Comparison of ENCODE assay signal across 9 mouse cellular contexts in the genomic region with DNA sequence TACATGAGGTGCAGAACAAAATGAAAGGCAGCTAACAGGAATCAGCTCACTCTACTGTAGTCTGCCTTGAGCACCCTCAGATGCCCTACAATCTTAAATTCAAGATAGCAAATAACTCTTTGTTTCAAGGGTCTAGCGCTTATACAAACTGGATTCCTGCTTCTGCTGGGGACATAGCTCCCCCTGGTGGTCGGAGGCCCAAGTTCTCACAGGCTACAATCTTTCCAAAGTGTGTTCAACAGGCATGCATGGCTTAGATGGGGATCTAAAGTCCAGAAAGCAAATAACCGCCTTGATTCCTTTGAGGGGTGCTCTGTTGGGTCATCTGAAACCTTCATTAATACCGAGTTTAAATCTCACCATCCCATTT.
A peak's percentile ranks its signal among the peaks of the same experiment; 100 is the strongest.
DNase-seq lines count a peak whose midpoint lies in the region; ATAC-seq and TF ChIP-seq lines count a peak whose summit lies in the region.
"Had no signal": no experiment of that assay in that cellular context is flagged by ENCODE, and none has a peak within 500 bp of the region (broad histone marks: within the 10 kb centered on the region; RNA-seq: fewer than 3 reads in every experiment).

No protein-coding gene starts in this region.

- TF ChIP-seq CTCF in Patski (IDR thresholded peaks at IDR 0.05) = peak; percentile 92

- ATAC-seq in hindbrain, embryonic 14.5 days (ENCODE audit: low FRiP score) = no peak
- ATAC-seq in hindbrain, embryonic 12.5 days (ENCODE audit: low FRiP score) = no peak
- ATAC-seq in Patski = no peak

- no peak overlapping the region for H3K9ac ChIP-seq in hindbrain, embryonic 14.5 days
- H3K9ac ChIP-seq in hindbrain, embryonic 12.5 days = no peak overlapping the region

- DNase-seq in hindbrain, embryonic 14.5 days (ENCODE audit: low spot score) = peak; percentile 75
- DNase-seq in Patski (ENCODE audit: low read depth, low spot score) = no peak
- peak; percentile 86 to 89 for DNase-seq in cerebellum, postnatal 14 days
- DNase-seq in heart, postnatal 14 days = peak; percentile 68 to 82
- peak; percentile 68 to 70 for DNase-seq in left cerebral cortex, postnatal 25 days (ENCODE audit: low spot score in 2 of 2)
- peak; percentile 65 for DNase-seq in ovary, postnatal 14 days (ENCODE audit: low spot score)
- DNase-seq in urinary bladder, postnatal 36 days (ENCODE audit: low spot score in 2 of 2) = peak; percentile 57 to 60

- intact Hi-C loops in heart, postnatal 14 days (cut with DNase I) = loop anchor here (2.0 to 5.0 kb wide), 3 partner anchors 90 to 266 kb away; no protein-coding TSS in a partner anchor
- intact Hi-C loops in left cerebral cortex, postnatal 25 days (cut with DNase I) = loop anchor here (1.0 to 10.0 kb wide), 3 partner anchors 90 to 262 kb away; no protein-coding TSS in a partner anchor

- POLR2A ChIA-PET in Patski (lab: Charles Lee) = interaction anchor here (0.7 kb wide), 1 partner anchor 166 kb away, joined by 4 read pairs; no protein-coding TSS in a partner anchor

- no peaks in the 10 kb centered on the region for H3K9me3 ChIP-seq in hindbrain, embryonic 14.5 days (ENCODE audit: control insufficient read depth, low read length)
- H3K9me3 ChIP-seq in hindbrain, embryonic 12.5 days (replicated peaks) = no peaks in the 10 kb centered on the region

- no peak overlapping the region for H3K4me2 ChIP-seq in hindbrain, embryonic 14.5 days (replicated peaks)
- no peak overlapping the region for H3K4me2 ChIP-seq in hindbrain, embryonic 12.5 days (replicated peaks)

- in situ Hi-C loops in Patski (cut with MboI; ENCODE audit: low pct_unique_long_range_greater_than_20kb) = loop anchor here (25.0 kb wide), 1 partner anchor 1490 kb away; no protein-coding TSS in a partner anchor

- H3K36me3 ChIP-seq in hindbrain, embryonic 14.5 days (replicated peaks; ENCODE audit: control insufficient read depth, insufficient read depth) = no peaks in the 10 kb centered on the region
- H3K36me3 ChIP-seq in hindbrain, embryonic 12.5 days = no peaks in the 10 kb centered on the region

- H3K4me1 ChIP-seq in hindbrain, embryonic 14.5 days (replicated peaks; ENCODE audit: control insufficient read depth, insufficient read depth, low read length) = peaks cover 15% of the 10 kb centered on the region
- H3K4me1 ChIP-seq in hindbrain, embryonic 12.5 days = peaks cover 6% of the 10 kb centered on the region; the same call in 1 of the 2 replicates

- CTCF ChIA-PET in Patski (lab: Charles Lee) = interaction anchor here (0.7 to 1.8 kb wide), 17 partner anchors 12 to 1493 kb away, joined by 3 to 8 read pairs (median 4); no protein-coding TSS in a partner anchor

- H3K27me3 ChIP-seq in hindbrain, embryonic 14.5 days (ENCODE audit: control insufficient read depth, insufficient read depth, low read length) = no peaks in the 10 kb centered on the region
- H3K27me3 ChIP-seq in hindbrain, embryonic 12.5 days = peaks cover 8% of the 10 kb centered on the region; the same call in 1 of the 2 replicates
- H3K27me3 ChIP-seq in Patski = no peaks in the 10 kb centered on the region

- H3K4me3 ChIP-seq in hindbrain, embryonic 14.5 days (replicated peaks; ENCODE audit: low read length) = no peak overlapping the region
- no peak overlapping the region for H3K4me3 ChIP-seq in hindbrain, embryonic 12.5 days
- H3K4me3 ChIP-seq: myocyte had no signal

- H3K27ac ChIP-seq in hindbrain, embryonic 14.5 days = no peak overlapping the region
- no peak overlapping the region for H3K27ac ChIP-seq in hindbrain, embryonic 12.5 days

- 28% methylated on average over 4 of the region's 4 CpGs for WGBS in hindbrain, embryonic 14.5 days
- 24% methylated on average over 4 of the region's 4 CpGs for WGBS in hindbrain, embryonic 12.5 days
